Mouse (Mus musculus) frontal cortex, postnatal 36 days (tissue): ENCODE data around the gene Ankrd13a.
"Not testable (repeated sequence)": the region's sequence is repeated elsewhere in the genome, so short reads cannot be mapped to it uniquely, and the experiment has no call there.

Experiments
- DNase-seq, 2 experiments: peaks; one replicate each; pipeline ENCODE4 v3.0.0; 2022; ENCODE audit warnings: low spot score in 2 of 2

Gene Ankrd13a

DNA sequence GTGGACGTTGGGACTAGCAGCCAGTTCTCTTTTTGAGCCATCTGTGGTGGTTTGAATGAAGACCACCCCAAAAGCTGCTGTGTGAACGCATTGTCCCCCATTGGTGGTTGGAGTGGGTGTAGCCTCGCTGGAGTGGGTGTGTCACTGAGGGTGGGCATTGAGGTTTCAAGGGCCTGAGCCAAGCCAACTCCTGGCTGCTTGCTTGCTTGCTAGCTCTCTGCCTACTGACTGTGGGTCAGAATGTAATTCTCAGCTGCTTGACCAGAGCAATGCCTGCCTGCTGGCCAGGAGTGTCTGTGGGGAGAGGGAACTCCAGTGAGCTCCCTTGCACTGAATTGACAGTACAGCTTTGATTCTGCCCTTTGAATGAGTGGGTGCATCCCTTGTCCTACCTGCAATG lies 55.3 kb downstream of the Ankrd13a start:
- no peak for DNase-seq

- no peak for DNase-seq
Observed at GRCm38 (mm10) chr5:114836886-114837285, 62.4 kb downstream of the Ankrd13a start.

- DNase-seq: not testable (repeated sequence)
Observed at GRCm38 (mm10) chr5:114840481-114840880, 66.0 kb downstream of the Ankrd13a start.

GRCm38 (mm10) chr5:114842155-114842554 lies 67.7 kb downstream of the Ankrd13a start:
- DNase-seq: not testable (repeated sequence)

DNA sequence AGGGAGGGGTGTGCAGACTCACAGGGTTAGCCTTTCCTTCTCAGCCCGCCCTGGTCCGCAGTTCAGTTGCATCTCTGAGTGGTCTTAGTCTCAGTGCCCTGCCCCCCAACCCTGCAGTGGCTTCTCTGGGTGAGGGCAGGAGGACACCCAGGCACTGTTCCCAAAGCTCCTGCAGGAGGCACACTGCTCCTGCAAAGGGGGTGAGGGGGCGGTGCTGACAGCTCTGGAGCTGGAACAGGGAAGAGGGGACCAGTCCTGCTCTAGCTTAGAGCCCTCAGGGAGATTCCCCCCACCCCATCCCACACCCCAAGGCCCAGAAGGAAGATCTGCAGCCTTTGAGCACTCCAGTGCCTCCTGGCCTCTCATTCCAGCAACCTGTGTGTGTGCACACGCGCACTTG lies 68.2 kb downstream of the Ankrd13a start:
- DNase-seq: no peak

- not testable (repeated sequence) for DNase-seq
Observed at GRCm38 (mm10) chr5:114844371-114844770, 69.9 kb downstream of the Ankrd13a start.

- no peak for DNase-seq
Observed at GRCm38 (mm10) chr5:114851565-114852236, 77.2 kb downstream of the Ankrd13a start.

DNA sequence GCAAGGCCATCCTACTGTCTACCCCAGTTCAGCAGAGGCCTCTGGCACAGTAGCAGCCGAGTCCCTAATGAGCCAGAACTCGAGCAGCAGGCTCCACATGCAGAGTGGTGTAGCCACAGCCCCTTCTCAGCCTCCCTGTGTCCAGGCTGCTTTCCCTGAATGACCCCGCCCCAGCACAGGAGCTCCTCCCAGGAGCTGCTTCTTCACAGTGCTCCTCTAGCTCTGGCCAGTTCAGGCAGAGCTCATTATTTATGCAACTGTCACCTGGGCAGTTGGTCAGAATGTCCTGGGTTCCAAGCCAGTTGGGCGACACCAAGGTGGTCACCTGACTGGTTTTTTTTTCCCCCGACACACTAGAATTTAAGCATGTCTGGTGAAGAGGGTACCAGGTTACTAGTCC lies 78.9 kb downstream of the Ankrd13a start, which contains the start of gene 4930519G04Rik:
Gene 4930519G04Rik (plus strand): TSS at position 301 of the 400 bp plus-strand sequence.
- not testable (repeated sequence) for DNase-seq
